Mouse (Mus musculus) cortical plate, adult 2 months (tissue): ENCODE results near the gene Pigl.

Experiments used
- CTCF ChIP-seq: fragments of 200-500 bp; IDR thresholded peaks from 2 replicates; pipeline ENCODE4 v1.5.1; 2011; ENCODE audit warnings: mild to moderate bottlenecking, control low read depth, low read length; ENCODE audit not compliant: insufficient read depth; ENCODE audit errors: extremely low read depth
- POLR2A ChIP-seq: fragments of 200-500 bp; IDR thresholded peaks from 2 replicates; pipeline ENCODE4 v1.6.1; 2011; ENCODE audit warnings: mild to moderate bottlenecking, low read length, control low read depth; ENCODE audit not compliant: insufficient read depth; ENCODE audit errors: extremely low read depth

- TF ChIP-seq POLR2A: no peak
- no peak for TF ChIP-seq CTCF
Measured at GRCm38 (mm10) chr11:62487540-62488350, 29.5 kb downstream of the Pigl start.
